Mouse (Mus musculus) midbrain, embryonic 11.5 days (tissue): Measurements from ENCODE around the gene Stx18. TPM values are rescaled to one million over a fixed set of nuclear protein-coding genes. Genes with fewer than 3 reads are reported as not detected.

Experiments used
- ATAC-seq: fragments of 200-750 bp; cut with Nextera tagmentation; 2 replicates; pipeline ENCODE4 v1.8.0; 2017; ENCODE audit warnings: moderate TSS enrichment, moderate library complexity; ENCODE audit not compliant: low FRiP score
- DNase-seq: peaks from one replicate; pipeline ENCODE4 v3.0.0; 2015; ENCODE audit warnings: low spot score; ENCODE audit errors: missing footprints
- H3K27ac ChIP-seq: fragments of 300-500 bp; sonication (generic); 2 replicates; pipeline ENCODE4 v1.5.1; 2014; ENCODE audit warnings: low read depth, low read length
- H3K27me3 ChIP-seq: fragments of 300-500 bp; sonication (generic); 2 replicates; pipeline ENCODE4 v1.6.1; 2014; ENCODE audit warnings: mild to moderate bottlenecking, low read length, moderate library complexity, mixed read lengths; ENCODE audit not compliant: control insufficient read depth, insufficient read depth
- H3K36me3 ChIP-seq: fragments of 300-500 bp; sonication (generic); 2 replicates; pipeline ENCODE4 v1.6.1; 2014; ENCODE audit warnings: mild to moderate bottlenecking, low read length, moderate library complexity, mixed read lengths; ENCODE audit not compliant: control insufficient read depth, insufficient read depth
- H3K4me1 ChIP-seq: fragments of 300-500 bp; sonication (generic); 2 replicates; pipeline ENCODE4 v1.6.1; 2014; ENCODE audit warnings: low read length; ENCODE audit not compliant: control insufficient read depth, insufficient read depth
- H3K4me2 ChIP-seq: fragments of 300-500 bp; sonication (generic); 2 replicates; pipeline ENCODE4 v1.6.1; 2014; ENCODE audit warnings: mild to moderate bottlenecking, moderate library complexity
- H3K4me3 ChIP-seq: fragments of 300-500 bp; sonication (generic); 2 replicates; pipeline ENCODE4 v1.5.1; 2014; ENCODE audit warnings: low read depth, low read length
- H3K9ac ChIP-seq: fragments of 300-500 bp; sonication (generic); 2 replicates; pipeline ENCODE4 v1.6.1; 2014; ENCODE audit warnings: low read length
- H3K9me3 ChIP-seq: fragments of 300-500 bp; sonication (generic); 2 replicates; pipeline ENCODE4 v1.6.1; 2016; ENCODE audit warnings: low read length; ENCODE audit not compliant: control insufficient read depth
- WGBS: fragments of 180-500 bp; shearing (Covaris S2); extraction: QIAGEN DNeasy Blood & Tissue Kit; methylation state at CpG from one replicate; pipeline ENCODE4 v1.1.7; 2014; 5-methylcytosine and 5-hydroxymethylcytosine counted together
- polyA plus RNA-seq: library from polyadenylated mRNA; unstranded; fragments of >200 nt; fragmentation: Nextera tagmentation; extraction: Ambion mirVana; gene quantifications from 2 replicates; pipeline ENCODE4 v1.2.1, GENCODE M21; 2014

The Stx18 gene
- polyA plus RNA-seq, 1 experiment from 2014 or later = 48.6 TPM

DNA sequence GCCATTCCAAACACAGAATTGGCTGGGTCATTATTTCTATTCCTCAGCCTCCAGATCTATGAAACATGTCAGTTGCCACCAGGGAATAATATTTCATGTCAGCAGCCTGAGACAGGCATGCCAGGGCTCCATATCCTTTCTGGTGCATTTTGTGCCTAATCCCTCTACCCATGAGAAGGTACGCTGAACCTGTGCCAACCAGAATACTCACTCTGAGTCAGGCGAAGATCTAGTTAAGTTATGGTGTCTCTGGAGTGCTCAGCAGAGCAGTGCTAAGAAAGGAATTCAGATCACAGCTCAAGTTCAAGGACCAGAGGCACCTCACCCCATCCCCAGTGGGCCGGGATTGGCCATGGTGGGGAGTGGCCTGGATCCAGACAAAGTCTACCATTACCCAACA, 21.6 kb upstream of the Stx18 start:
- ATAC-seq = no peak
- no peak overlapping the region for H3K27ac ChIP-seq
- no peaks in the 10 kb centered on the region for H3K36me3 ChIP-seq
- 97% methylated on average over 3 of the region's 3 CpGs for WGBS
- H3K4me2 ChIP-seq = no peak overlapping the region
- H3K9me3 ChIP-seq = no peaks in the 10 kb centered on the region
- H3K9ac ChIP-seq = no peak overlapping the region
- no peak overlapping the region for H3K4me3 ChIP-seq
- H3K4me1 ChIP-seq = no peaks in the 10 kb centered on the region
- no peaks in the 10 kb centered on the region for H3K27me3 ChIP-seq
- DNase-seq = no peak

DNA sequence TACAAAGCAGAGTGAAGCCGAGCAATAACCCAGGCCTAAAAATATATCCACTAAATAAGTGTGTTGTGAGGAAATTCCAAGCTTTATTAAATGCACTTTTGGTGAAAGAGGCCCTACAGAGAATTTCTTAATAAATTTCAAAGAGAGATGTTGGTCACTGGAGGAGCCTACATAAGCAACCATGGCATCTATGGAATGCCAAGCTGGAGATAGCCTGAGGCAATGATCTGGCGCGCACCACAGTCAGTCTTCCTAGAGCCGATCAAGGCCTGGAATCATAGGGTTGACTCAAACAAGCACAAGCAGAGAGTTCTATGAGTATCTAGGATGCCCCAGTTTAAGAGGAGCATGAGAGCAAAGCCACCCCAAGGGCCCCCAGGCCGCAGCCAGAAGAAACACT, 10.9 kb upstream of the Stx18 start:
- H3K9me3 ChIP-seq = no peaks in the 10 kb centered on the region
- ATAC-seq (no peak), DNase-seq (no peak)
- H3K4me1 ChIP-seq = no peaks in the 10 kb centered on the region
- no peak overlapping the region for H3K4me2 ChIP-seq
- no peak overlapping the region for H3K4me3 ChIP-seq
- H3K27ac ChIP-seq = no peak overlapping the region
- H3K36me3 ChIP-seq = no peaks in the 10 kb centered on the region
- no peaks in the 10 kb centered on the region for H3K27me3 ChIP-seq
- WGBS = 83% methylated on average over 5 of the region's 5 CpGs
- no peak overlapping the region for H3K9ac ChIP-seq

GRCm38 (mm10) chr5:38038274-38038673, 268 bp upstream of the Stx18 start:
- WGBS = 22% methylated on average over 9 of the region's 9 CpGs
- Histone ChIP-seq H3K9me3 (no peaks in the 10 kb centered on the region), H3K4me2 (peak overlapping the region; percentile 72), H3K4me1 (peaks cover 6% of the 10 kb centered on the region; the same call in 1 of the 2 replicates), H3K27me3 (no peaks in the 10 kb centered on the region), H3K27ac (no peak overlapping the region), H3K9ac (peak overlapping the region; percentile 90), H3K36me3 (no peaks in the 10 kb centered on the region), H3K4me3 (peak overlapping the region; percentile 84)
- ATAC-seq (no peak), DNase-seq (no peak)

DNA sequence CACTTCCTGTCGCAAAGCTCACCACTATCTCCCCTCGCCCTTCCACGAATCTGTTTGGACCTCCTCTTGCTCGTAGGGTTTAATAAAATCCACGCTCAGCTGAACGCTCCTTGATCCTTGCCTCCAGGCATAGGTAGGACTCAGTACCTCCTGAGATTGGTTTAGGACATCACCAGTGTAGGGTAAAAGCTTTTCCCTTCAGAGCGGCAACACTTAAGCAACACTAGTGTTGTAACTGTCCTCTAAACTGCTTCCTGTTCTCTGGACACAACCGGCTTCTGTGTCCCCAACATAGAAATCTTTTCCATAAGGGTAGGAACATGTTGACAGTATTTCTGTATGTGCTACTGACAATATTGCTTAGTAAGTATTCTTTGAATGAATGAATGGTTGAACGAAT, 1.3 kb downstream of the Stx18 start:
- WGBS = 36% methylated on average over 9 of the region's 9 CpGs
- no peak for DNase-seq
- Histone ChIP-seq H3K9ac (peak overlapping the region; percentile 90), H3K9me3 (no peaks in the 10 kb centered on the region), H3K4me3 (peak overlapping the region; percentile 84), H3K4me1 (peaks cover 6% of the 10 kb centered on the region; the same call in 1 of the 2 replicates), H3K27ac (no peak overlapping the region), H3K4me2 (peak overlapping the region; percentile 72), H3K27me3 (no peaks in the 10 kb centered on the region), H3K36me3 (no peaks in the 10 kb centered on the region)
- ATAC-seq = no peak; the same call in 1 of the 2 replicates

DNA sequence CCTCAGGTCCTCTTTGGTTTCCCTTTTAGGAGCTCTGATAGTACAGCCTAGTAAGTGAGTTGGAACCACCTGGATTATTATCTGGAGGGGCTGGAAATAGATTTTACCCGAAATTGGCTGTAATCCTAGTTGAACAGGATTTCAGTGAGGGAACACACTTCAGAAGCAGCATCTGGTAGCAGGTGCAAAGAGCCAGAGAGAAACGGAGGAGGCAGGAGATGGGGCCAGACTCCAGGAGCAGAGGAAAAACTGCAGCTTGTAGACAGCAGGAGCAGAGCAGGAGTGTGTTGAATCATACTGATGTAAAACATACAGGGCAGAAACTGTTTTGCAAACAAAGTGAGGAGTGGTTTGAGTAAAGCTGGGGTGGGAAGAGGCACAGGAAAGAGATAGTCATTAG, 6.4 kb downstream of the Stx18 start:
- H3K9ac ChIP-seq = no peak overlapping the region

GRCm38 (mm10) chr5:38048177-38048576, 9.6 kb downstream of the Stx18 start:
- no peaks in the 10 kb centered on the region for H3K27me3 ChIP-seq
- no peak overlapping the region for H3K4me3 ChIP-seq
- no peak overlapping the region for H3K4me2 ChIP-seq
- ATAC-seq (no peak), DNase-seq (no peak)
- H3K4me1 ChIP-seq = no peaks in the 10 kb centered on the region
- H3K27ac ChIP-seq = no peak overlapping the region
- WGBS = 45% methylated on average over 3 of the region's 3 CpGs
- no peak overlapping the region for H3K9ac ChIP-seq
- no peaks in the 10 kb centered on the region for H3K9me3 ChIP-seq
- H3K36me3 ChIP-seq = no peaks in the 10 kb centered on the region

More for the DNA sequence above, 6.4 kb downstream of the Stx18 start:
- WGBS = 69% methylated on average over 2 of the region's 2 CpGs
- H3K4me2 ChIP-seq = no peak overlapping the region
- H3K4me3 ChIP-seq = no peak overlapping the region
- H3K36me3 ChIP-seq = no peaks in the 10 kb centered on the region
- H3K27ac ChIP-seq = no peak overlapping the region
- no peak for DNase-seq
- H3K27me3 ChIP-seq = no peaks in the 10 kb centered on the region
- ATAC-seq = no peak
- no peaks in the 10 kb centered on the region for H3K9me3 ChIP-seq
- H3K4me1 ChIP-seq = peaks cover under 1% of the 10 kb centered on the region; the same call in 1 of the 2 replicates

- Histone ChIP-seq H3K27me3 (no peaks in the 10 kb centered on the region), H3K4me3 (no peak overlapping the region), H3K4me1 (peaks cover 26% of the 10 kb centered on the region), H3K9ac (no peak overlapping the region), H3K4me2 (no peak overlapping the region), H3K27ac (no peak overlapping the region), H3K9me3 (no peaks in the 10 kb centered on the region), H3K36me3 (no peaks in the 10 kb centered on the region)
- ATAC-seq (no peak), DNase-seq (no peak)
- WGBS = 23% methylated on average over 2 of the region's 2 CpGs
Observed at GRCm38 (mm10) chr5:38061051-38061450, 22.5 kb downstream of the Stx18 start.

- Histone ChIP-seq H3K9me3 (no peaks in the 10 kb centered on the region), H3K9ac (no peak overlapping the region), H3K4me2 (no peak overlapping the region), H3K27ac (no peak overlapping the region), H3K4me3 (no peak overlapping the region), H3K4me1 (peaks cover 31% of the 10 kb centered on the region), H3K27me3 (no peaks in the 10 kb centered on the region), H3K36me3 (no peaks in the 10 kb centered on the region)
- 24% methylated on average over 5 of the region's 5 CpGs for WGBS
- DNase-seq (peak; percentile 92), ATAC-seq (no peak)
Observed at GRCm38 (mm10) chr5:38062709-38063108, 24.2 kb downstream of the Stx18 start.

GRCm38 (mm10) chr5:38063339-38063738, 24.8 kb downstream of the Stx18 start:
- no peaks in the 10 kb centered on the region for H3K36me3 ChIP-seq
- peaks cover 31% of the 10 kb centered on the region for H3K4me1 ChIP-seq
- no peak overlapping the region for H3K4me2 ChIP-seq
- no peak for DNase-seq
- H3K4me3 ChIP-seq = no peak overlapping the region
- H3K27me3 ChIP-seq = no peaks in the 10 kb centered on the region
- no peak overlapping the region for H3K27ac ChIP-seq
- H3K9me3 ChIP-seq = no peaks in the 10 kb centered on the region
- WGBS = 65% methylated on average over 5 of the region's 5 CpGs
- no peak overlapping the region for H3K9ac ChIP-seq
- no peak for ATAC-seq
